Mouse (Mus musculus) limb, embryonic 14.5 days (tissue): ENCODE data around the gene Cers1. TPM values are rescaled to one million over a fixed set of nuclear protein-coding genes. Genes with fewer than 3 reads are reported as not detected.

Experiments
- ATAC-seq: fragments of 200-750 bp; cut with Nextera tagmentation; 2 replicates; pipeline ENCODE4 v1.8.0; 2017; ENCODE audit warnings: low read depth, moderate number of reproducible peaks, moderate TSS enrichment; ENCODE audit not compliant: low FRiP score
- DNase-seq: peaks from one replicate; pipeline ENCODE4 v3.0.0-alpha.2; 2015; ENCODE audit warnings: low spot score
- H3K27ac ChIP-seq: fragments of 300-500 bp; sonication (generic); replicated peaks from 2 replicates; pipeline ENCODE4 v1.5.1; 2014; ENCODE audit warnings: low read depth, mild to moderate bottlenecking, low read length, moderate library complexity, mixed read lengths
- H3K27me3 ChIP-seq: fragments of 300-500 bp; sonication (generic); 2 replicates; pipeline ENCODE4 v1.6.1; 2014; ENCODE audit warnings: low read length, mixed read lengths; ENCODE audit not compliant: control insufficient read depth, insufficient read depth
- H3K36me3 ChIP-seq: fragments of 300-500 bp; sonication (generic); 2 replicates; pipeline ENCODE4 v1.6.1; 2014; ENCODE audit warnings: mild to moderate bottlenecking, low read length, moderate library complexity, mixed read lengths; ENCODE audit not compliant: control insufficient read depth, insufficient read depth
- H3K4me1 ChIP-seq: fragments of 300-500 bp; sonication (generic); 2 replicates; pipeline ENCODE4 v1.6.1; 2014; ENCODE audit warnings: antibody characterized with exemption, low read length, mixed read lengths; ENCODE audit not compliant: control insufficient read depth, insufficient read depth
- H3K4me2 ChIP-seq: fragments of 300-500 bp; sonication (generic); replicated peaks from 2 replicates; pipeline ENCODE4 v1.6.1; 2014; ENCODE audit warnings: low read depth, mild to moderate bottlenecking, low read length, moderate library complexity; ENCODE audit not compliant: severe bottlenecking
- H3K4me3 ChIP-seq: fragments of 300-500 bp; sonication (generic); replicated peaks from 2 replicates; pipeline ENCODE4 v1.5.1; 2014; ENCODE audit warnings: low read length
- H3K9ac ChIP-seq: fragments of 300-500 bp; sonication (generic); 2 replicates; pipeline ENCODE4 v1.6.1; 2014; ENCODE audit warnings: mild to moderate bottlenecking, low read depth, low read length, moderate library complexity; ENCODE audit not compliant: severe bottlenecking
- H3K9me3 ChIP-seq: fragments of 300-500 bp; sonication (generic); 2 replicates; pipeline ENCODE4 v1.6.1; 2016; ENCODE audit warnings: low read length; ENCODE audit not compliant: control insufficient read depth
- POLR2A ChIP-seq: fragments of 200-500 bp; IDR thresholded peaks from 2 replicates; pipeline ENCODE4 v1.8.0; 2012; ENCODE audit warnings: inconsistent platforms, mild to moderate bottlenecking, moderate library complexity, borderline replicate concordance; ENCODE audit not compliant: insufficient read depth, insufficient read length; ENCODE audit errors: extremely low read depth
- WGBS: fragments of 180-500 bp; shearing (Covaris S2); extraction: QIAGEN DNeasy Blood & Tissue Kit; methylation state at CpG from one replicate; pipeline ENCODE4 v1.1.7; 2014; 5-methylcytosine and 5-hydroxymethylcytosine counted together
- polyA plus RNA-seq, 2 experiments: library from polyadenylated mRNA; depleted of rRNA in 1 of 2; stranded (reverse) in 1 of 2; unstranded in 1 of 2; fragments of >200 nt; fragmentation: Nextera tagmentation in 1 of 2; extraction: Ambion mirVana in 1 of 2; gene quantifications; 2 replicates each; pipeline versions ENCODE4 v1.2.1 to v1.2.3; 2012 to 2014

Gene Cers1
- polyA plus RNA-seq, 2 experiments: 12.0 to 12.4 TPM

DNA sequence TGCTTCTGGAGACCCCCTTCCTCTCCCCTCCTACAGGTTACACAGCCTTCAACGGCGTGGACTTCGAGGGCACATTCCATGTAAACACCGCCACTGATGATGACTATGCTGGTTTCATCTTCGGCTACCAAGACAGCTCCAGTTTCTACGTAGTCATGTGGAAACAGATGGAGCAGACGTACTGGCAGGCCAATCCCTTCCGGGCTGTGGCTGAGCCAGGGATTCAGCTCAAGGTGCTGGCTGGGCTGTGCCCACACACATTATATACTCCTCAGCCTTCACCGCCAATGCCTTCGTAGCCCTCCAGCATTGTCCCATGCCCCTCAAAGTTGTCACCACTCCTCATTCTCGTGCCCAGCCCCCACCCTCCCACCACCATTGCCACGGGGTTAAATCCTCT, 64.5 kb downstream of the Cers1 start:
- Histone ChIP-seq H3K9ac (no peak overlapping the region), H3K4me3 (no peak overlapping the region), H3K27ac (no peak overlapping the region), H3K9me3 (no peaks in the 10 kb centered on the region), H3K4me1 (peaks cover 8% of the 10 kb centered on the region; the same call in 1 of the 2 replicates), H3K4me2 (no peak overlapping the region), H3K27me3 (peaks cover 29% of the 10 kb centered on the region), H3K36me3 (peaks cover 9% of the 10 kb centered on the region)
- 80% methylated on average over 12 of the region's 12 CpGs for WGBS
- TF ChIP-seq POLR2A: no peak
- ATAC-seq (no peak), DNase-seq (no peak)

Other genes with a start within 250 kb of the Cers1 start
- 5.2 and 7.2 TPM in 2 replicates for gene Tm6sf2, start 242.9 kb upstream of the Cers1 start, polyA plus RNA-seq (2012; rRNA removed)
- 0.54 and 1.2 TPM in 2 replicates for gene Tm6sf2, start 242.9 kb upstream of the Cers1 start, polyA plus RNA-seq (2014; fragmentation: Nextera tagmentation; extraction: Ambion mirVana)
- 0.23 and 0.38 TPM in 2 replicates for gene Hapln4, start 232.3 kb upstream of the Cers1 start, polyA plus RNA-seq (2012; rRNA removed)
- gene Hapln4, start 232.3 kb upstream of the Cers1 start, polyA plus RNA-seq (2014; fragmentation: Nextera tagmentation; extraction: Ambion mirVana): 0.41 TPM in 1 of 2 replicates, not detected in the other
- 0.58 and 0.59 TPM in 2 replicates for gene Ncan, start 194.9 kb upstream of the Cers1 start, polyA plus RNA-seq (2012; rRNA removed)
- 0.25 and 0.48 TPM in 2 replicates for gene Ncan, start 194.9 kb upstream of the Cers1 start, polyA plus RNA-seq (2014; fragmentation: Nextera tagmentation; extraction: Ambion mirVana)
- gene Nr2c2ap, start 184.4 kb upstream of the Cers1 start, polyA plus RNA-seq (2012; rRNA removed): 17.4 and 19.3 TPM in 2 replicates
- gene Nr2c2ap, start 184.4 kb upstream of the Cers1 start, polyA plus RNA-seq (2014; fragmentation: Nextera tagmentation; extraction: Ambion mirVana): 18.3 and 20.8 TPM in 2 replicates
- 33.5 and 38.6 TPM in 2 replicates for gene Rfxank, start 176.6 kb upstream of the Cers1 start, polyA plus RNA-seq (2012; rRNA removed)
- gene Rfxank, start 176.6 kb upstream of the Cers1 start, polyA plus RNA-seq (2014; fragmentation: Nextera tagmentation; extraction: Ambion mirVana): 17.6 and 17.8 TPM in 2 replicates
- 84.2 and 89.1 TPM in 2 replicates for gene Borcs8, start 176.3 kb upstream of the Cers1 start, polyA plus RNA-seq (2012; rRNA removed)
- gene Borcs8, start 176.3 kb upstream of the Cers1 start, polyA plus RNA-seq (2014; fragmentation: Nextera tagmentation; extraction: Ambion mirVana): 61.4 and 61.8 TPM in 2 replicates
- gene Mef2b, start 176.1 kb upstream of the Cers1 start, polyA plus RNA-seq (2012; rRNA removed): 0.67 and 0.82 TPM in 2 replicates
- gene Mef2b, start 176.1 kb upstream of the Cers1 start, polyA plus RNA-seq (2014; fragmentation: Nextera tagmentation; extraction: Ambion mirVana): 0.37 TPM in 1 of 2 replicates, not detected in the other
- gene Tmem161a, start 143.4 kb upstream of the Cers1 start, polyA plus RNA-seq (2012; rRNA removed): 151 and 303 TPM in 2 replicates
- 49.9 and 54.9 TPM in 2 replicates for gene Tmem161a, start 143.4 kb upstream of the Cers1 start, polyA plus RNA-seq (2014; fragmentation: Nextera tagmentation; extraction: Ambion mirVana)
- gene Slc25a42, start 103.5 kb upstream of the Cers1 start, polyA plus RNA-seq (2012; rRNA removed): 23.6 and 27.9 TPM in 2 replicates
- 3.6 and 4.1 TPM in 2 replicates for gene Slc25a42, start 103.5 kb upstream of the Cers1 start, polyA plus RNA-seq (2014; fragmentation: Nextera tagmentation; extraction: Ambion mirVana)
- gene Sugp2, start 81.5 kb upstream of the Cers1 start, polyA plus RNA-seq (2012; rRNA removed): 78.7 and 84.4 TPM in 2 replicates
- gene Sugp2, start 81.5 kb upstream of the Cers1 start, polyA plus RNA-seq (2014; fragmentation: Nextera tagmentation; extraction: Ambion mirVana): 30.6 and 33.8 TPM in 2 replicates
- gene Armc6, start 81.3 kb upstream of the Cers1 start, polyA plus RNA-seq (2012; rRNA removed): 35.0 and 42.3 TPM in 2 replicates
- 22.8 and 26.8 TPM in 2 replicates for gene Armc6, start 81.3 kb upstream of the Cers1 start, polyA plus RNA-seq (2014; fragmentation: Nextera tagmentation; extraction: Ambion mirVana)
- 81.2 and 81.3 TPM in 2 replicates for gene Homer3, start 32.9 kb upstream of the Cers1 start, polyA plus RNA-seq (2012; rRNA removed)
- gene Homer3, start 32.9 kb upstream of the Cers1 start, polyA plus RNA-seq (2014; fragmentation: Nextera tagmentation; extraction: Ambion mirVana): 38.2 and 43.9 TPM in 2 replicates
- gene Ddx49, start 13.3 kb upstream of the Cers1 start, polyA plus RNA-seq (2012; rRNA removed): 58.1 and 66.2 TPM in 2 replicates
- gene Ddx49, start 13.3 kb upstream of the Cers1 start, polyA plus RNA-seq (2014; fragmentation: Nextera tagmentation; extraction: Ambion mirVana): 52.9 and 55.4 TPM in 2 replicates
- 379 and 443 TPM in 2 replicates for gene Cope, start 13.3 kb upstream of the Cers1 start, polyA plus RNA-seq (2012; rRNA removed)
- 340 and 371 TPM in 2 replicates for gene Cope, start 13.3 kb upstream of the Cers1 start, polyA plus RNA-seq (2014; fragmentation: Nextera tagmentation; extraction: Ambion mirVana)
- 5.4 and 5.7 TPM in 2 replicates for gene Gdf1, start 14.0 kb downstream of the Cers1 start, polyA plus RNA-seq (2012; rRNA removed)
- gene Gdf1, start 14.0 kb downstream of the Cers1 start, polyA plus RNA-seq (2014; fragmentation: Nextera tagmentation; extraction: Ambion mirVana): 1.2 TPM in 2 replicates
- gene Upf1, start 37.5 kb downstream of the Cers1 start, polyA plus RNA-seq (2012; rRNA removed): 39.0 and 47.6 TPM in 2 replicates
- gene Upf1, start 37.5 kb downstream of the Cers1 start, polyA plus RNA-seq (2014; fragmentation: Nextera tagmentation; extraction: Ambion mirVana): 22.3 and 25.5 TPM in 2 replicates
- gene Comp, start 57.8 kb downstream of the Cers1 start, polyA plus RNA-seq (2012; rRNA removed): 136 and 173 TPM in 2 replicates
- 36.7 and 46.3 TPM in 2 replicates for gene Comp, start 57.8 kb downstream of the Cers1 start, polyA plus RNA-seq (2014; fragmentation: Nextera tagmentation; extraction: Ambion mirVana)
- 37.8 and 58.5 TPM in 2 replicates for gene Crtc1, start 123.8 kb downstream of the Cers1 start, polyA plus RNA-seq (2012; rRNA removed)
- 26.3 and 31.1 TPM in 2 replicates for gene Crtc1, start 123.8 kb downstream of the Cers1 start, polyA plus RNA-seq (2014; fragmentation: Nextera tagmentation; extraction: Ambion mirVana)
- gene Klhl26, start 161.2 kb downstream of the Cers1 start, polyA plus RNA-seq (2012; rRNA removed): 48.7 and 72.6 TPM in 2 replicates
- gene Klhl26, start 161.2 kb downstream of the Cers1 start, polyA plus RNA-seq (2014; fragmentation: Nextera tagmentation; extraction: Ambion mirVana): 24.2 and 28.6 TPM in 2 replicates
- gene Tmem59l, start 171.6 kb downstream of the Cers1 start, polyA plus RNA-seq (2012; rRNA removed): 13.1 and 17.7 TPM in 2 replicates
- 15.7 and 17.5 TPM in 2 replicates for gene Tmem59l, start 171.6 kb downstream of the Cers1 start, polyA plus RNA-seq (2014; fragmentation: Nextera tagmentation; extraction: Ambion mirVana)
- gene Crlf1, start 177.4 kb downstream of the Cers1 start, polyA plus RNA-seq (2012; rRNA removed): 98.9 and 127 TPM in 2 replicates
- gene Crlf1, start 177.4 kb downstream of the Cers1 start, polyA plus RNA-seq (2014; fragmentation: Nextera tagmentation; extraction: Ambion mirVana): 91.5 and 103 TPM in 2 replicates
- 154 and 175 TPM in 2 replicates for gene Rex1bd, start 191.0 kb downstream of the Cers1 start, polyA plus RNA-seq (2012; rRNA removed)
- 152 and 156 TPM in 2 replicates for gene Rex1bd, start 191.0 kb downstream of the Cers1 start, polyA plus RNA-seq (2014; fragmentation: Nextera tagmentation; extraction: Ambion mirVana)
- gene Uba52, start 195.0 kb downstream of the Cers1 start, polyA plus RNA-seq (2012; rRNA removed): 1,215 and 1,844 TPM in 2 replicates
- gene Uba52, start 195.0 kb downstream of the Cers1 start, polyA plus RNA-seq (2014; fragmentation: Nextera tagmentation; extraction: Ambion mirVana): 1,031 and 1,113 TPM in 2 replicates
- gene Fkbp8, start 211.9 kb downstream of the Cers1 start, polyA plus RNA-seq (2012; rRNA removed): 363 and 431 TPM in 2 replicates
- gene Fkbp8, start 211.9 kb downstream of the Cers1 start, polyA plus RNA-seq (2014; fragmentation: Nextera tagmentation; extraction: Ambion mirVana): 219 and 248 TPM in 2 replicates
- 52.5 and 61.0 TPM in 2 replicates for gene Kxd1, start 212.2 kb downstream of the Cers1 start, polyA plus RNA-seq (2012; rRNA removed)
- gene Kxd1, start 212.2 kb downstream of the Cers1 start, polyA plus RNA-seq (2014; fragmentation: Nextera tagmentation; extraction: Ambion mirVana): 60.3 and 61.7 TPM in 2 replicates
- 30.3 and 35.3 TPM in 2 replicates for gene Ell, start 223.7 kb downstream of the Cers1 start, polyA plus RNA-seq (2012; rRNA removed)
- gene Ell, start 223.7 kb downstream of the Cers1 start, polyA plus RNA-seq (2014; fragmentation: Nextera tagmentation; extraction: Ambion mirVana): 20.2 and 22.4 TPM in 2 replicates